Mouse (Mus musculus) liver, embryonic 16.5 days (tissue): ENCODE results near the gene Pkn2. TPM values are rescaled to one million over a fixed set of nuclear protein-coding genes. Genes with fewer than 3 reads are reported as not detected.

ENCODE experiments used
- ATAC-seq: fragments of 200-750 bp; cut with Nextera tagmentation; 2 replicates; pipeline ENCODE4 v1.8.0; 2017; ENCODE audit warnings: low read depth, mild to moderate bottlenecking, moderate number of reproducible peaks, moderate library complexity
- H3K27ac ChIP-seq: fragments of 300-500 bp; sonication (generic); 2 replicates; pipeline ENCODE4 v1.5.1; 2014; ENCODE audit warnings: mild to moderate bottlenecking, low read length
- H3K27me3 ChIP-seq: fragments of 300-500 bp; sonication (generic); 2 replicates; pipeline ENCODE4 v1.6.1; 2014; ENCODE audit warnings: low read depth, low read length, mixed read lengths; ENCODE audit not compliant: control insufficient read depth, insufficient read depth
- H3K36me3 ChIP-seq: fragments of 300-500 bp; sonication (generic); 2 replicates; pipeline ENCODE4 v1.6.1; 2014; ENCODE audit warnings: mild to moderate bottlenecking; ENCODE audit not compliant: control insufficient read depth, insufficient read depth
- H3K4me1 ChIP-seq: fragments of 300-500 bp; sonication (generic); 2 replicates; pipeline ENCODE4 v1.6.1; 2014; ENCODE audit warnings: low read depth, low read length, mixed read lengths; ENCODE audit not compliant: control insufficient read depth
- H3K4me2 ChIP-seq: fragments of 300-500 bp; sonication (generic); 2 replicates; pipeline ENCODE4 v1.6.1; 2014; ENCODE audit warnings: low read depth, low read length, mixed read lengths
- H3K4me3 ChIP-seq: fragments of 300-500 bp; sonication (generic); 2 replicates; pipeline ENCODE4 v1.5.1; 2014; ENCODE audit warnings: low read depth, mild to moderate bottlenecking, low read length
- H3K9ac ChIP-seq: fragments of 300-500 bp; sonication (generic); 2 replicates; pipeline ENCODE4 v1.6.1; 2014; ENCODE audit warnings: low read depth, low read length
- H3K9me3 ChIP-seq: fragments of 300-500 bp; sonication (generic); replicated peaks from 2 replicates; pipeline ENCODE4 v1.6.1; 2016; ENCODE audit warnings: low read length; ENCODE audit not compliant: control insufficient read depth
- WGBS: fragments of 180-500 bp; shearing (Covaris S2); extraction: QIAGEN DNeasy Blood & Tissue Kit; methylation state at CpG from one replicate; pipeline ENCODE4 v1.1.7; 2014; ENCODE audit not compliant: insufficient replicate concordance; 5-methylcytosine and 5-hydroxymethylcytosine counted together
- polyA plus RNA-seq: library from polyadenylated mRNA; unstranded; fragments of >200 nt; fragmentation: Nextera tagmentation; extraction: Ambion mirVana; gene quantifications from 2 replicates; pipeline ENCODE4 v1.2.1, GENCODE M21; 2015

The Pkn2 gene
- polyA plus RNA-seq, 1 experiment from 2014 or later: 31.4 TPM

GRCm38 (mm10) chr3:142760356-142760755, 121.4 kb downstream of the Pkn2 start:
- Histone ChIP-seq H3K4me2 (no peak overlapping the region), H3K9me3 (no peaks in the 10 kb centered on the region), H3K9ac (no peak overlapping the region), H3K27me3 (no peaks in the 10 kb centered on the region), H3K4me1 (peaks cover 16% of the 10 kb centered on the region), H3K36me3 (no peaks in the 10 kb centered on the region), H3K27ac (no peak overlapping the region), H3K4me3 (no peak overlapping the region)
- 64% methylated on average over 6 of the region's 6 CpGs for WGBS
- ATAC-seq: no peak

DNA sequence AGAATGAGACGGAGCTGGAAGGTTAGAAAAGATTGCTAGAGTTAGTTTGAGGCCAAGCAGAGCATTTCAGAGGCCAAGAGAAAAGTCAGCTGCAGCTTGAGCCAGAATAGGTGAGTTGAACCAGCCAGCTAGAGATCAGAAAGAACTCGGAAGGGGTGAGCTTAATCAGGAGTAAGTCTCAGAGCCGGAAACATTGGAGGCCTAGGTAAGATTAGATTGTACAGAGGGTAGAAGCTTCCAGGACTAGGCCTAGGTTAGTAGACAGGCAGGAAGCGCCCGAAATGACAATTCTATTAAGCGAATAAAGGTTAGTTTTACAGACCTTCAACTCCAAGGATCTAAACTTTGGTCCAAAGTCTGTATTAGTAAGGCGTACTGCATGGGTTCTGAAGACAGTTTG, 123.2 kb downstream of the Pkn2 start:
- Histone ChIP-seq H3K4me1 (peaks cover 10% of the 10 kb centered on the region), H3K36me3 (no peaks in the 10 kb centered on the region), H3K9ac (no peak overlapping the region), H3K4me3 (no peak overlapping the region), H3K4me2 (no peak overlapping the region), H3K27ac (no peak overlapping the region), H3K27me3 (no peaks in the 10 kb centered on the region), H3K9me3 (no peaks in the 10 kb centered on the region)
- 64% methylated on average over 7 of the region's 7 CpGs for WGBS
- ATAC-seq: no peak

- H3K27me3 ChIP-seq: no peaks in the 10 kb centered on the region
- H3K9me3 ChIP-seq: no peaks in the 10 kb centered on the region
- ATAC-seq: peak; percentile 86
- H3K27ac ChIP-seq: no peak overlapping the region
- peaks cover 10% of the 10 kb centered on the region for H3K4me1 ChIP-seq
- H3K9ac ChIP-seq: no peak overlapping the region
- H3K4me3 ChIP-seq: no peak overlapping the region
- 16% methylated on average over 12 of the region's 12 CpGs for WGBS
- peak overlapping the region; percentile 41 for H3K4me2 ChIP-seq
- no peaks in the 10 kb centered on the region for H3K36me3 ChIP-seq
These were observed 124.0 kb downstream of the Pkn2 start for GRCm38 (mm10) chr3:142757841-142758240.

- no peaks in the 10 kb centered on the region for H3K9me3 ChIP-seq
- H3K4me2 ChIP-seq: no peak overlapping the region
- no peak for ATAC-seq
- no peak overlapping the region for H3K4me3 ChIP-seq
- no peak overlapping the region for H3K27ac ChIP-seq
- no peaks in the 10 kb centered on the region for H3K36me3 ChIP-seq
- no peaks in the 10 kb centered on the region for H3K27me3 ChIP-seq
- 79% methylated on average over 18 of the region's 18 CpGs for WGBS
- peaks cover 10% of the 10 kb centered on the region for H3K4me1 ChIP-seq
- H3K9ac ChIP-seq: no peak overlapping the region
These were observed 126.5 kb downstream of the Pkn2 start for GRCm38 (mm10) chr3:142755132-142755867.

DNA sequence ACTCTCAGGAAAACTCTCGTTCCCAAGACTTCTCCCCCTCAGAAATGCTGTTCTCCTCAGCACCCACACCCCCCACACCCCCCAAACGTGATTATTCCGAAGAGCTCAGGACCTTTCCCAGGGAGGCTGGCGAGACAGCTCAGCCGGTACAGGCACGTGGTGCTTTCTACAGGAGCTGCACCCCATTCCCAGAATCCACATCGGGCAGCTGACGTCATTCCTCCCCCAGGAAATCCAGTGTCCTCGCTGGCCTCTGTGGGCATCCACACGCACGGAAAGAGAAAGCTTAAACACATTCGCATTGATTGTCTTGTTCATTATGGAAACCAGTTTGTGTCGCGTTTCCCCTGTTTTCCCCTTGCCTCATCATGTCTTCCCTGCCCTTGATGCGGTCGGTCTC, 132.7 kb downstream of the Pkn2 start:
- Histone ChIP-seq H3K27me3 (no peaks in the 10 kb centered on the region), H3K4me1 (no peaks in the 10 kb centered on the region), H3K27ac (peak overlapping the region; percentile 51; the same call in 1 of the 2 replicates), H3K4me3 (no peak overlapping the region), H3K9me3 (no peaks in the 10 kb centered on the region), H3K4me2 (no peak overlapping the region), H3K9ac (no peak overlapping the region), H3K36me3 (no peaks in the 10 kb centered on the region)
- no peak for ATAC-seq
- 67% methylated on average over 16 of the region's 16 CpGs for WGBS

DNA sequence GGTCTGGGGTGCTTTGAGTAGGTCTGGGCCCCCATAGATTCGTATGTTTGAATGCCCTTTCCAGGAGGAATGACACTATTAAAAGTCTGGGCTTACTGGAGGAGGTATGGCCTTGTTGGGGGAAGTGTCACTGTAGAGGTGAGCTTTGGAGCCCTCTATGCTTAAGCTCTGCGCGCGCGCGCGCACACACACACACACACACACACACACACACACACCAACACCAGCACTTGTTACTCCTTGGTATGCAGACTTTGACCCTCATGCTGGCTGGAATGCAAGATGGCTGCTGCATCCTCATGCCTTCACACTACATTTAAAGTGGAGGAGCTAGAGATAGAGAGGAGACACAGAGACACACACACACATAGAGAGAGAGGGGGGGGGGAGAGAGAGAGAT, 134.1 kb downstream of the Pkn2 start:
- 84% methylated on average over 7 of the region's 7 CpGs for WGBS

GRCm38 (mm10) chr3:142745076-142745475, 136.7 kb downstream of the Pkn2 start:
- Histone ChIP-seq H3K4me2 (no peak overlapping the region), H3K4me1 (no peaks in the 10 kb centered on the region), H3K27me3 (no peaks in the 10 kb centered on the region), H3K9ac (no peak overlapping the region), H3K9me3 (no peaks in the 10 kb centered on the region), H3K4me3 (no peak overlapping the region), H3K27ac (peak overlapping the region; percentile 68; the same call in 1 of the 2 replicates), H3K36me3 (no peaks in the 10 kb centered on the region)
- no peak for ATAC-seq
- WGBS: 71% methylated on average over 2 of the region's 2 CpGs

More for the DNA sequence above, 134.1 kb downstream of the Pkn2 start:
- no peaks in the 10 kb centered on the region for H3K4me1 ChIP-seq
- H3K27ac ChIP-seq: peak overlapping the region; percentile 72
- H3K9ac ChIP-seq: no peak overlapping the region
- H3K36me3 ChIP-seq: no peaks in the 10 kb centered on the region
- no peaks in the 10 kb centered on the region for H3K27me3 ChIP-seq
- H3K9me3 ChIP-seq: no peaks in the 10 kb centered on the region
- 0 out of 2 replicates have a peak overlapping the region, but pooled peaks have one; percentile 4 for H3K4me2 ChIP-seq
- H3K4me3 ChIP-seq: no peak overlapping the region
- ATAC-seq: peak; percentile 18; the same call in 1 of the 2 replicates

GRCm38 (mm10) chr3:142743973-142744898, 137.6 kb downstream of the Pkn2 start:
- ATAC-seq: peak; percentile 82
- Histone ChIP-seq H3K36me3 (no peaks in the 10 kb centered on the region), H3K4me1 (no peaks in the 10 kb centered on the region), H3K4me2 (no peak overlapping the region), H3K27me3 (no peaks in the 10 kb centered on the region), H3K9me3 (no peaks in the 10 kb centered on the region), H3K27ac (peak overlapping the region; percentile 68), H3K9ac (no peak overlapping the region), H3K4me3 (no peak overlapping the region)
- WGBS: 46% methylated on average over 21 of the region's 21 CpGs
